23 mouse cellular contexts compared by ENCODE assay signal in the genomic region with DNA sequence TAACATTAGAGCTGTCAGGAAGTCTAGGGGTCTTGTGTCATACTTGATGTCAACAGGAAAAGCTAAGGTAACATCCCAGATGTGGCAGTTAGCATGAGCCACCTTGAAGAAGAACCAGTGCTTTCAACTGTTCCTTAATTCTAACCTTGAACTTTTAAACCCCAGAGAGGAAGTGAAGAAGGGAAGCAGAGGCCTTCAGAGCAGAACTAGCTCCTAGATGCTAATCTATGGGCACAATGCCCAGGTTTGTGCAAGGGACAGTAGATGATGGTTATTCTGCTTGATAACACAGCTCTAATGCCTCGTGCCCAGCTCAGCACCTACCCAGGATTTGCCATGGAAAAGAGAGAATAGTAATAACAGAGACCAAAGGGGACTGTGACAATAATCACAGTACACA. TPM values are rescaled to one million over a fixed set of nuclear protein-coding genes. Genes with fewer than 3 reads are reported as not detected.
A peak's percentile ranks its signal among the peaks of the same experiment; 100 is the strongest.
DNase-seq lines count a peak whose midpoint lies in the region; ATAC-seq and TF ChIP-seq lines count a peak whose summit lies in the region.
"Not testable (repeated sequence)": the region's sequence is repeated elsewhere in the genome, so short reads cannot be mapped to it uniquely, and the experiment has no call there.
"Had no signal": no experiment of that assay in that cellular context is flagged by ENCODE, and none has a peak within 500 bp of the region (broad histone marks: within the 10 kb centered on the region; RNA-seq: fewer than 3 reads in every experiment).

No protein-coding gene starts in this region.

- TF ChIP-seq CTCF in G1E (IDR thresholded peaks at IDR 0.05; ENCODE audit: low read depth, low read length); liver, adult 2 months (IDR thresholded peaks at IDR 0.05; ENCODE audit: low read depth, low read length): not testable (repeated sequence)

- not testable (repeated sequence) for H3K4me3 ChIP-seq in G1E (ENCODE audit: low read depth, low read length); liver, adult 2 months (ENCODE audit: insufficient read depth, low read depth, low read length)

- peak; percentile 63; the same call in 1 of the 2 replicates for ATAC-seq in G1E (ENCODE audit: extremely low read depth, insufficient number of reproducible peaks, low FRiP score, poor library complexity, severe bottlenecking)
- peak; percentile 98 for ATAC-seq in granulocyte monocyte progenitor cell, adult 5-6 weeks (replicated peaks; ENCODE audit: poor library complexity, severe bottlenecking)
- ATAC-seq in megakaryocyte, adult 5-6 weeks (ENCODE audit: poor library complexity, severe bottlenecking) = peak; percentile 99
- ATAC-seq in monocyte, adult 5-6 weeks (replicated peaks; ENCODE audit: insufficient number of reproducible peaks, low FRiP score, low TSS enrichment, poor library complexity, severe bottlenecking) = peak; percentile 75

- 33% methylated on average over 1 of the region's 1 CpGs for WGBS in liver, adult 2 months

- not testable (repeated sequence) for H3K36me3 ChIP-seq in G1E (replicated peaks); liver, adult 2 months (ENCODE audit: control insufficient read depth, insufficient read depth, low read length)

- not testable (repeated sequence) for TF ChIP-seq POLR2A in liver, adult 2 months (IDR thresholded peaks at IDR 0.05; ENCODE audit: extremely low read depth, insufficient read depth, low read length)

- H3K9me3 ChIP-seq in G1E (replicated peaks) = not testable (repeated sequence)

- H3K9ac ChIP-seq in liver, adult 2 months (ENCODE audit: low read depth, low read length) = not testable (repeated sequence)

- not testable (repeated sequence) for H3K79me2 ChIP-seq in liver, adult 2 months (ENCODE audit: control insufficient read depth, insufficient read depth, low read length)

- not testable (repeated sequence) for H3K27ac ChIP-seq in liver, adult 2 months (replicated peaks; ENCODE audit: insufficient read depth, low read depth, low read length)

- H3K4me1 ChIP-seq in G1E (ENCODE audit: insufficient read depth, low read depth, low read length); liver, adult 2 months (ENCODE audit: control insufficient read depth, insufficient read depth, low read length): not testable (repeated sequence)

- not testable (repeated sequence) for H3K27me3 ChIP-seq in G1E (ENCODE audit: insufficient read depth, low read length); liver, adult 2 months (ENCODE audit: control insufficient read depth, insufficient read depth, low read length)

- peak; percentile 90 for DNase-seq in 416B (ENCODE audit: low read depth)
- DNase-seq in G1E (ENCODE audit: low spot score) = not testable (repeated sequence)
- peak; percentile 3 for DNase-seq in MEL-GATA-1-ER (ENCODE audit: extremely low read depth, low read depth)
- DNase-seq in heart, adult 8-10 months (ENCODE audit: low spot score) = peak; percentile 8
- DNase-seq in liver, adult 2 months (ENCODE audit: extremely low read depth, low read depth, low spot score) = peak; percentile 9

RNA-seq across cellular contexts. Expression of a gene that starts 8.7 kb away (rescaled TPM):
- total RNA-seq in G1E (2014; fragmentation: Nextera tagmentation) = not detected in 2 replicates
- total RNA-seq in G1E (2017) = not detected in 2 replicates
- not detected in 2 replicates for polyA plus RNA-seq in G1E (2012)
- total RNA-seq in granulocyte monocyte progenitor cell, adult 5-6 weeks (2014; fragmentation: Nextera tagmentation) = not detected in 2 replicates
- not detected in 2 replicates for total RNA-seq in granulocyte monocyte progenitor cell, adult 5-6 weeks (2017)
- total RNA-seq in heart, adult 8-10 months (2022) = 1 to 10 TPM in 3 of 4 experiments, under 1 TPM in 1; 0.47 to 5.3 (median 2.0) TPM
- 0.18 TPM in 1 of 2 replicates, not detected in the other for total RNA-seq in liver, adult 2 months (2014; rRNA removed)
- polyA plus RNA-seq in liver, adult 2 months (2012; rRNA removed) = not detected in 2 replicates
- total RNA-seq in megakaryocyte, adult 5-6 weeks (2015) = 0.82 TPM in 1 of 2 replicates, not detected in the other
- total RNA-seq in megakaryocyte, adult 5-6 weeks (2017) = not detected in 2 replicates
- 1.3 to 4.8 TPM in 2 of 3 replicates, not detected in the other for total RNA-seq in monocyte, adult 5-6 weeks (2017)
- total RNA-seq: CH12.LX; forebrain, postnatal 0 days had no signal
- polyA plus RNA-seq: brain, embryonic 14.5 days; CD4-positive, CD25-positive, alpha-beta regulatory T cell, adult 4 months; embryonic facial prominence, embryonic 10.5 days; embryonic facial prominence, embryonic 12.5 days; embryonic facial prominence, embryonic 14.5 days; forebrain, embryonic 11.5 days; forebrain, embryonic 13.5 days; forebrain, embryonic 15.5 days had no signal

RNA-seq across cellular contexts. Expression of a gene that starts 17.0 kb away (rescaled TPM):
- total RNA-seq in G1E (2014; fragmentation: Nextera tagmentation) (not detected in 2 replicates), G1E (2017) (not detected in 2 replicates)
- polyA plus RNA-seq in G1E (2012) = not detected in 2 replicates
- not detected in 2 replicates for total RNA-seq in granulocyte monocyte progenitor cell, adult 5-6 weeks (2014; fragmentation: Nextera tagmentation)
- not detected in 2 replicates for total RNA-seq in granulocyte monocyte progenitor cell, adult 5-6 weeks (2017)
- total RNA-seq in heart, adult 8-10 months (2022) = not detected
- total RNA-seq in liver, adult 2 months (2014; rRNA removed) = not detected in 2 replicates
- not detected in 2 replicates for polyA plus RNA-seq in liver, adult 2 months (2012; rRNA removed)
- total RNA-seq in megakaryocyte, adult 5-6 weeks (2015) = not detected in 2 replicates
- not detected in 2 replicates for total RNA-seq in megakaryocyte, adult 5-6 weeks (2017)
- total RNA-seq in monocyte, adult 5-6 weeks (2017) = not detected in 3 replicates
- total RNA-seq: adrenal gland, adult 2 months; adrenal gland, postnatal 10 days; adrenal gland, postnatal 25 days; adrenal gland, postnatal 4 days; CH12.LX; forebrain, postnatal 0 days had no signal
- polyA plus RNA-seq: adrenal gland, adult 2 months; brain, embryonic 14.5 days; CD4-positive, CD25-positive, alpha-beta regulatory T cell, adult 4 months; cortical plate, adult 2 months; embryonic facial prominence, embryonic 10.5 days; embryonic facial prominence, embryonic 12.5 days; embryonic facial prominence, embryonic 14.5 days; forebrain, embryonic 11.5 days; forebrain, embryonic 13.5 days; forebrain, embryonic 15.5 days; forebrain, postnatal 0 days had no signal

RNA-seq across cellular contexts. Expression of a gene that starts 38.8 kb away (rescaled TPM):
- total RNA-seq in G1E (2014; fragmentation: Nextera tagmentation) = not detected in 2 replicates
- not detected in 2 replicates for total RNA-seq in G1E (2017)
- polyA plus RNA-seq in G1E (2012) = not detected in 2 replicates
- total RNA-seq in granulocyte monocyte progenitor cell, adult 5-6 weeks (2014; fragmentation: Nextera tagmentation) = 26.8 TPM in 1 of 2 replicates, not detected in the other
- 38.3 and 48.3 TPM in 2 replicates for total RNA-seq in granulocyte monocyte progenitor cell, adult 5-6 weeks (2017)
- total RNA-seq in heart, adult 8-10 months (2022) = 1 to 10 TPM in 1 of 4 experiments, under 1 TPM in 2, not detected in 1; 0.65 to 3.2 (median 0.97) TPM
- total RNA-seq in liver, adult 2 months (2014; rRNA removed) = 0.74 TPM in 1 of 2 replicates, not detected in the other
- polyA plus RNA-seq in liver, adult 2 months (2012; rRNA removed) = 0.42 and 0.75 TPM in 2 replicates
- total RNA-seq in megakaryocyte, adult 5-6 weeks (2015) = 4,075 and 4,871 TPM in 2 replicates
- 1,919 and 2,167 TPM in 2 replicates for total RNA-seq in megakaryocyte, adult 5-6 weeks (2017)
- total RNA-seq in monocyte, adult 5-6 weeks (2017) = 1,186 to 1,217 TPM in 2 of 3 replicates, not detected in the other
- total RNA-seq: adrenal gland, postnatal 25 days; CH12.LX; forebrain, postnatal 0 days had no signal
- polyA plus RNA-seq: adrenal gland, adult 2 months; CD4-positive, CD25-positive, alpha-beta regulatory T cell, adult 4 months; embryonic facial prominence, embryonic 10.5 days; forebrain, embryonic 11.5 days; forebrain, embryonic 13.5 days had no signal
